ENCODE assay signal across 7 mouse cellular contexts in genomic region chr1:155029195-155029879, GRCm38 (mm10).
DNase-seq lines count a peak whose midpoint lies in the region; ATAC-seq and TF ChIP-seq lines count a peak whose summit lies in the region.

No protein-coding gene starts in this region.

- no peaks in the 10 kb centered on the region for H3K27me3 ChIP-seq in lung, embryonic 15.5 days

- H3K36me3 ChIP-seq in lung, embryonic 15.5 days, result no peaks in the 10 kb centered on the region

- 0 out of 2 replicates have a peak overlapping the region, but pooled peaks have one; percentile 2 for H3K4me3 ChIP-seq in lung, embryonic 15.5 days
- H3K4me3 ChIP-seq in cortical plate, adult 2 months (ENCODE audit: insufficient read depth, low read length), result peak overlapping the region; percentile 25
- no peak overlapping the region for H3K4me3 ChIP-seq in left cerebral cortex, adult 2 months

- H3K9ac ChIP-seq in lung, embryonic 15.5 days, result no peak overlapping the region

- TF ChIP-seq POLR2A in cortical plate, adult 2 months (IDR thresholded peaks at IDR 0.05; ENCODE audit: extremely low read depth, insufficient read depth, low read length), result peak; percentile 43; the same call in 1 of the 2 replicates

- DNase-seq in lung, postnatal 10 days, result no peak
- DNase-seq in left cerebral cortex, adult 2 months (ENCODE audit: extremely low spot score in 1 of 2, low spot score in 2 of 2), result peak; percentile 75 to 78
- peak; percentile 56 for DNase-seq in right cerebral cortex, postnatal 14 days
- no peak for DNase-seq in retina, embryonic 14.5 days (ENCODE audit: low spot score)
- DNase-seq in adrenal gland, adult 2 months, result no peak

- no peaks in the 10 kb centered on the region for H3K9me3 ChIP-seq in lung, embryonic 15.5 days

- TF ChIP-seq CTCF in cortical plate, adult 2 months (IDR thresholded peaks at IDR 0.05; ENCODE audit: extremely low read depth, insufficient read depth, low read length), result no peak
- no peak; the same call in none of the 2 replicates for TF ChIP-seq CTCF in left cerebral cortex, adult 2 months (IDR thresholded peaks at IDR 0.05)

- H3K4me2 ChIP-seq in lung, embryonic 15.5 days, result peak overlapping the region; percentile 43

- ATAC-seq in lung, embryonic 15.5 days (ENCODE audit: borderline replicate concordance, extremely low read depth, low FRiP score, low TSS enrichment), result no peak

- intact Hi-C loops in left cerebral cortex, adult 2 months (cut with DNase I), result loop anchor here (2.0 to 5.0 kb wide), 3 partner anchors 57 to 508 kb away; partner anchors contain the start of gene Ier5

- WGBS in lung, embryonic 15.5 days, result 53% methylated on average over 17 of the region's 17 CpGs

- H3K27ac ChIP-seq in lung, embryonic 15.5 days, result no peak overlapping the region
- peak overlapping the region; percentile 73 for H3K27ac ChIP-seq in cortical plate, adult 2 months (ENCODE audit: insufficient read depth, low read length)
- peak overlapping the region; percentile 95 for H3K27ac ChIP-seq in left cerebral cortex, adult 2 months

- H3K4me1 ChIP-seq in lung, embryonic 15.5 days, result peaks cover 16% of the 10 kb centered on the region; the same call in 1 of the 2 replicates
- peaks cover 6% of the 10 kb centered on the region for H3K4me1 ChIP-seq in cortical plate, adult 2 months (ENCODE audit: control insufficient read depth, insufficient read depth, low read length)

Comparison
In these comparisons a context has a peak if more than half of its experiments do, and no peak if none do; other contexts are left out.
1. DNase-seq: peak in left cerebral cortex, adult 2 months (2 of 2) and right cerebral cortex, postnatal 14 days (single experiment); none in lung, postnatal 10 days (single experiment), retina, embryonic 14.5 days (single experiment) and adrenal gland, adult 2 months (single experiment).